Mouse (Mus musculus): Measurements from ENCODE around the gene Pou2f1. TPM values are rescaled to one million over a fixed set of nuclear protein-coding genes. Genes with fewer than 3 reads are reported as not detected.

Gene Pou2f1
- polyA plus RNA-seq (2014; fragmentation: Nextera tagmentation; extraction: Ambion mirVana), result 26.9 and 27.9 TPM in 2 replicates

DNA sequence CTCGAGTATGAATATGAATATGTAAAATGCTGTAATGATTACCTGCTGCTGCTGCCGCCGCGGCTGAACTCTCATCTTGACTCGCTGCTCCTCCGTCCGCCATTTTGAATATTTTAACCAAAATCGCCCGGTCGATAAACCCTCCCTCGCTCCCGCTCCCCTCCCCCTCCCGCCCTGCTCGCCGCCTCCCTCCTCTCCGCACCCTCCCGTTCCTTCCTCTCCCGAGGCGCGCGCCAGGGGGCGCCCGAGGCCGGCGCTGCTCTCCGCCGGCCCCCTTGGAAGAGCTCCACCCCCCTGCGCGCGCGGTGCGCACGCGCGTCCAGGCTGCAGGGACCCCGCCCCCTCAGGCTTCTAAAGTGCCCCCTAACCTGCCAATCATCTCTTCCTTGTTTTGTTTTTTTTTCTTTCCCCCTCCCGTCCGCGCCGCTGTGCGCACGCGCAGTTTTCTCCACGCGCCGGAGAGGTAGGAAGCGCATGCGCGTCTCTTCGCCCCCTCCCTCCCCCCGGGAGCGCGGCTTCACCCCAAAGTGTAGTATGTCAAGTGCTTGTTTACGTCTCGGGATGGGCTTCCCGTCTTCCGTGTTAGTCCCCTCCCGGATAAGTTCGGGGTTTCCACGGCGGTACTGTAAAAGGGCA lies at the start of gene Pou2f1:
Pou2f1 (minus strand) TSS at position 159 of the 636 bp plus-strand sequence.
- Histone ChIP-seq H3K4me2 (ENCODE audit: low read length) (peak within 1 kb of the TSS; percentile 82), H3K4me3 (replicated peaks; ENCODE audit: low read depth, low read length) (peak within 1 kb of the TSS; percentile 93), H3K27ac (replicated peaks; ENCODE audit: low read depth, low read length) (peak within 1 kb of the TSS; percentile 98), H3K36me3 (ENCODE audit: control insufficient read depth, insufficient read depth, low read length) (no peaks in the 10 kb centered on the region), H3K4me1 (ENCODE audit: control insufficient read depth, insufficient read depth, low read length) (peaks cover 19% of the 10 kb centered on the region), H3K9me3 (ENCODE audit: control insufficient read depth, low read length) (no peaks in the 10 kb centered on the region), H3K27me3 (ENCODE audit: control insufficient read depth, insufficient read depth, low read length) (no peaks in the 10 kb centered on the region), H3K9ac (replicated peaks; ENCODE audit: low read length) (peak within 1 kb of the TSS; percentile 98)
- DNase-seq (peak; percentile 100), ATAC-seq (ENCODE audit: low FRiP score, low TSS enrichment) (peak; percentile 90)
- WGBS, result under 1% methylated on average over 59 of the region's 61 CpGs

DNA sequence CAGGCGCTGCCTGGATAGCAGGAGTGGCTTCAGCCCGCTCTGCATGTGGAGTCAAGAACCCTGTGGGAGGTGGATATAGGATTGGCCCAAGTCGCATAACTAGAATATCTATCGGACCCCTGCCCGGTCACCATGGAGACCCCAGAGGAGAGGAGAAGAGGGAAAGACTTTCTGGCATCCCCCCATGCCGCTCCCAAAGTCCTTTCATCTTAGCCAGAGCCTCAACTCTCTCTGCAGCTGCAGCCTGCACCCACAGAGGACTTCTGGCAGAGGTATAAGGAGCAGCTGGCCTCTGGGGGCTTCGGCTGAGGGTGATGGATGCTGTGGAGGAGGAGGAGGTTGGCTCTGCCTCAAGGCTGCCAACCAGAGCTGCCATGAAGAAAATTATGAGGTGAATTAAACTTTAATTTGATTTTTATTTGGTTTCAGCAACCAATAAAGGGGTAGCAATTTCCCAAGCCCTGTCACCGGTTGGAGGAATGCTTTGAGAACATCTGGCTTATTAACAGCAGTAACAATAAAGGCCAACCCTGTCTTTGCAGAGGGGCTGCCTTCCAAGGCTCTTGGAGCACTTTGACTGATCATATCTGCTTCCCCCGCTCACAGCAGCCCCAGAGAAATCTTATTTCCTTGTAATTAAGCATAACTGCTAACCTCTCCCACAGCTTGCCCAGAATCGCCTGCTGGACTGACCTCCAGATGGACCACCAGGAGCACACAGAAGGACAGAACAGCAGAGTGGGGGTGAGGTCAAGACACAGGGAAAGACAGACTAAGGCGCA lies 46.8 kb upstream of the Pou2f1 start:
- H3K4me1 ChIP-seq (ENCODE audit: control insufficient read depth, insufficient read depth, low read length), result peaks cover 45% of the 10 kb centered on the region
- H3K36me3 ChIP-seq (ENCODE audit: control insufficient read depth, insufficient read depth, low read length), result no peaks in the 10 kb centered on the region
- H3K4me3 ChIP-seq (replicated peaks; ENCODE audit: low read depth, low read length), result peak overlapping the region; percentile 36
- peaks cover 10% of the 10 kb centered on the region for H3K27me3 ChIP-seq (ENCODE audit: control insufficient read depth, insufficient read depth, low read length)
- ATAC-seq (ENCODE audit: low FRiP score, low TSS enrichment) (no peak), DNase-seq (peak; percentile 46)
- H3K9me3 ChIP-seq (ENCODE audit: control insufficient read depth, low read length), result no peaks in the 10 kb centered on the region
- H3K27ac ChIP-seq (replicated peaks; ENCODE audit: low read depth, low read length), result 0 out of 2 replicates have a peak overlapping the region, but pooled peaks have one; percentile 2
- WGBS, result 9% methylated on average over 11 of the region's 11 CpGs
- H3K4me2 ChIP-seq (ENCODE audit: low read length), result peak overlapping the region; percentile 73
- H3K9ac ChIP-seq (replicated peaks; ENCODE audit: low read length), result no peak overlapping the region; the same call in 1 of the 2 replicates

DNA sequence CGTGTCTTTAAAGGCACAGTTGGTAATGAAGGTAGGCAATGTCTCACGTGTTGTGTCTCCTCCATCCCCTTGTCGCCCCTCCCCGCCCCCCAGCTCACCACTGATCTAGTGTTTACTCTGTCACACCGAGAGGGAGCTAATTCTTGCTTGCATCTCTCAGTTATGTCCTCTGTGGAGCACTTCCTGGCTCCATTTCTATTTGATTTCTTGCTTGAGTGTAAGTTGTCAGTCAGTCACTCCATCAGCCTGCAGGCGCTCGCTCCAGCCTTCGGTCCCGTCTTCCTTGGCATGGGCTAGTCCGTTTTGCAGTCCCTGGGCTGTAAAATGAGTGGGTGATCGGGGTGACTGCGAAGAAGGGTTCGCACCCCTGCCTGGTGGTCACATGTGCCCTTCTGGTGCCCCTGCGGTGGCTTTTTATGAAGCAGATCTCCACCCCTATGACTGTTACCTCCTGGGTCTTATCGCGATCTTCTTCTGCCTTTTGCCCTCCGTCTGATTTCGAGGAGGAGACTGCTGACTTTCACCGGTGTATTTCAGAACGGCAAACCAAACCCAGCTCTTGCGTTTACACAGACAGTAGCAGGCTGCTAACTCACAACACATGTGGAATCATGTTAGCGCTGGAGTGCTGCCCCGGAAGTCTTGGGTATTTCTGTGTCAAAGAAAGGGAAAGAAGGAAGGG lies 45.9 kb upstream of the Pou2f1 start:
- H3K4me1 ChIP-seq (ENCODE audit: control insufficient read depth, insufficient read depth, low read length), result peaks cover 47% of the 10 kb centered on the region
- H3K27ac ChIP-seq (replicated peaks; ENCODE audit: low read depth, low read length), result 0 out of 2 replicates have a peak overlapping the region, but pooled peaks have one; percentile 2
- peaks cover 10% of the 10 kb centered on the region for H3K27me3 ChIP-seq (ENCODE audit: control insufficient read depth, insufficient read depth, low read length)
- H3K9me3 ChIP-seq (ENCODE audit: control insufficient read depth, low read length), result no peaks in the 10 kb centered on the region
- peak overlapping the region; percentile 73 for H3K4me2 ChIP-seq (ENCODE audit: low read length)
- ATAC-seq (ENCODE audit: low FRiP score, low TSS enrichment), result no peak
- peak overlapping the region; percentile 51 for H3K9ac ChIP-seq (replicated peaks; ENCODE audit: low read length)
- under 1% methylated on average over 23 of the region's 23 CpGs for WGBS
- H3K4me3 ChIP-seq (replicated peaks; ENCODE audit: low read depth, low read length), result peak overlapping the region; percentile 36
- peak; percentile 58 for DNase-seq
- no peaks in the 10 kb centered on the region for H3K36me3 ChIP-seq (ENCODE audit: control insufficient read depth, insufficient read depth, low read length)

DNA sequence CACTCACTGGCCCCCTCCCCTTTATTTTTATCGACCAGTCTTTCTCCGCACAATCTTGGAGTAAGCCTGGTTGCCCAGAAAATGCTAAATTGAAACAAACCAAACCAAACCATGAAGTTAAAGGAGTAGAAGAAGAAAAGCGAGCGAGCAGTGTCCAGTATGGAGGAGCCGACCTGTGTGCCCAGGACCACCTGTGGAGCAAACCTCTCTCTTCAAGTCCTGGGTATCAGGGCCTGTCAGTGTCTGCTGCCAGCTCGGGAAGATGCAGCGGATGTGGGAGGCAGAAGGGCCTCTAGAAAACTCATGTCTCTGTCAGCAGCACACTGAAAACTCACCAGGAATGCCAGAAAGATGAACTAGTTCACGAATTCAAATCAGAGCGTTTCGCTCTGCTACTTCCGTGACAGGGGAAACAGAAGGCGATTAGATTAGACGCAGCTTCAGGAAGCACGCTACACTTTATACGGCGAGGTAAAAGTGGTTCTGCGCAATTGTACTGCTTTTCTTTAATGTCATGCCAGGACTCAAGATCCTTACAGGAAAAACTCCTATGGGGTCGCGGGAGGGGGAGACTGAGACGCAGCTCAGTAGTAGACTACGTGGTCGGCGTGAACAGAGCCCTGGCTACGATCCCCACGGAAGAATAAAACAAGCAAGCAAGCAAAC lies 45.2 kb upstream of the Pou2f1 start:
- WGBS, result 3% methylated on average over 25 of the region's 25 CpGs
- DNase-seq (peak; percentile 51), ATAC-seq (ENCODE audit: low FRiP score, low TSS enrichment) (no peak)
- peaks cover 10% of the 10 kb centered on the region for H3K27me3 ChIP-seq (ENCODE audit: control insufficient read depth, insufficient read depth, low read length)
- H3K9me3 ChIP-seq (ENCODE audit: control insufficient read depth, low read length), result no peaks in the 10 kb centered on the region
- H3K27ac ChIP-seq (replicated peaks; ENCODE audit: low read depth, low read length), result no peak overlapping the region
- H3K4me2 ChIP-seq (ENCODE audit: low read length), result peak overlapping the region; percentile 73
- H3K4me3 ChIP-seq (replicated peaks; ENCODE audit: low read depth, low read length), result peak overlapping the region; percentile 36
- H3K36me3 ChIP-seq (ENCODE audit: control insufficient read depth, insufficient read depth, low read length), result no peaks in the 10 kb centered on the region
- peaks cover 41% of the 10 kb centered on the region for H3K4me1 ChIP-seq (ENCODE audit: control insufficient read depth, insufficient read depth, low read length)
- peak overlapping the region; percentile 51 for H3K9ac ChIP-seq (replicated peaks; ENCODE audit: low read length)

DNA sequence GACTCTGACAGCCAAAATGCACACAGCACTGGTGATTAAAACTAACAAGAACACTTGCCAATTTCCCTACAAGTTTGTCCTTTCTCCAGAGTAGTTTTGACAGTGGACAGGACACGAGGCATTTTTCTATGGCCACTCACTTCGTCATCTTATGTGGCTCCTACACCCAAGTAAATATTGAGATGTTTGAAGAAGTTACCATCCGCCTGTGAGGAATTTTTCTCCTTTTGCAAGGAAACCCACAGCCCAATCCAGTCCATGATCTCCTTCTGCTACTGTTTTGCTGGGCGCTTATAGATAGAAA lies 43.4 kb upstream of the Pou2f1 start:
- Histone ChIP-seq H3K27me3 (ENCODE audit: control insufficient read depth, insufficient read depth, low read length) (peaks cover 10% of the 10 kb centered on the region), H3K36me3 (ENCODE audit: control insufficient read depth, insufficient read depth, low read length) (no peaks in the 10 kb centered on the region), H3K9ac (replicated peaks; ENCODE audit: low read length) (no peak overlapping the region), H3K4me2 (ENCODE audit: low read length) (no peak overlapping the region), H3K9me3 (ENCODE audit: control insufficient read depth, low read length) (no peaks in the 10 kb centered on the region), H3K27ac (replicated peaks; ENCODE audit: low read depth, low read length) (no peak overlapping the region), H3K4me1 (ENCODE audit: control insufficient read depth, insufficient read depth, low read length) (peaks cover 41% of the 10 kb centered on the region), H3K4me3 (replicated peaks; ENCODE audit: low read depth, low read length) (no peak overlapping the region)
- ATAC-seq (ENCODE audit: low FRiP score, low TSS enrichment) (no peak), DNase-seq (no peak)
- WGBS, result 40% methylated on average over 4 of the region's 4 CpGs

- H3K9ac ChIP-seq (replicated peaks; ENCODE audit: low read length), result no peak overlapping the region
- DNase-seq, result peak; percentile 35
Measured at GRCm38 (mm10) chr1:166045060-166045893, 42.8 kb upstream of the Pou2f1 start.

DNA sequence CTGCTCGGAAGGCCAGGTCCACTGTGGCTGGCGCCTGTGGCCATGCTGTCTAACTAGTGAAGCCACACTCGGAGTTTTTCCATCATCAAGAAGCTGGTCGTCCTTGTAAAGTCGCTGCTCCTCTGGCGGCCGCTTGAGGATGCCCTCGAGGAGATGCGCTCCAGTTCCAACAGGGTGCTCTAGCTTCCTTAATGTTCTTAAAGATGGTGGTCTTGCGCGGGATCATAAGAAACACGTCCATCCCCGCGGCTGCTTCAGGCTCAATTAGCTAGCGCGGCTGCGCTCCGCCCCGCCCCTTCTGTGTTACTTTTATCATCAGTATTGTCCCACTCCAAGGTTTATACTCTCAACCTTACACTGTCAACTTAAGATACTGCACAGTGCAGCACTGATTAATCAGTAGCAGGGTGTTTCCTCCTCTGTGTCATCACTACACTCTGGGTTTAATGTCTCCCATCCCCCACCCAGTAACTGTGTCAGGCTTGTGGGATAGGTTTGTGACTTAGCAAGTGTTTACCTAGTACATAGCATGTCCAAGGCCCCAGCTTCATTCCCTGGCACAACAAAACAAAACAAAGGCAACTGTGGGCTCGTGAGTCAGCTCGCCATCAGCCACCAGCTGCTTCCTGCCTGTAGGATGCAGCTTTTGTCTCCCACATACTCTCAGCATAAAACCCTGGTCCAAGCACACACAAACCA lies 41.1 kb upstream of the Pou2f1 start:
- H3K27me3 ChIP-seq (ENCODE audit: control insufficient read depth, insufficient read depth, low read length), result peaks cover 10% of the 10 kb centered on the region
- H3K9ac ChIP-seq (replicated peaks; ENCODE audit: low read length), result no peak overlapping the region
- ATAC-seq (ENCODE audit: low FRiP score, low TSS enrichment) (peak; percentile 25; the same call in 1 of the 2 replicates), DNase-seq (peak; percentile 40)
- H3K4me3 ChIP-seq (replicated peaks; ENCODE audit: low read depth, low read length), result no peak overlapping the region
- no peaks in the 10 kb centered on the region for H3K36me3 ChIP-seq (ENCODE audit: control insufficient read depth, insufficient read depth, low read length)
- H3K4me2 ChIP-seq (ENCODE audit: low read length), result no peak overlapping the region
- 70% methylated on average over 21 of the region's 21 CpGs for WGBS
- no peak overlapping the region for H3K27ac ChIP-seq (replicated peaks; ENCODE audit: low read depth, low read length)
- H3K4me1 ChIP-seq (ENCODE audit: control insufficient read depth, insufficient read depth, low read length), result peaks cover 30% of the 10 kb centered on the region
- no peaks in the 10 kb centered on the region for H3K9me3 ChIP-seq (ENCODE audit: control insufficient read depth, low read length)

More at GRCm38 (mm10) chr1:166045060-166045893, 42.8 kb upstream of the Pou2f1 start:
- Histone ChIP-seq H3K27me3 (ENCODE audit: control insufficient read depth, insufficient read depth, low read length) (peaks cover 10% of the 10 kb centered on the region), H3K4me3 (replicated peaks; ENCODE audit: low read depth, low read length) (no peak overlapping the region), H3K9me3 (ENCODE audit: control insufficient read depth, low read length) (no peaks in the 10 kb centered on the region), H3K4me2 (ENCODE audit: low read length) (no peak overlapping the region), H3K36me3 (ENCODE audit: control insufficient read depth, insufficient read depth, low read length) (no peaks in the 10 kb centered on the region), H3K4me1 (ENCODE audit: control insufficient read depth, insufficient read depth, low read length) (peaks cover 41% of the 10 kb centered on the region), H3K27ac (replicated peaks; ENCODE audit: low read depth, low read length) (no peak overlapping the region)
- ATAC-seq (ENCODE audit: low FRiP score, low TSS enrichment), result no peak
- 13% methylated on average over 14 of the region's 14 CpGs for WGBS

All from midbrain, embryonic 14.5 days (tissue).